Mouse (Mus musculus) forelimb bud, embryonic 11.5 days (tissue): ENCODE results near the gene Srrm3.
A peak's percentile ranks its signal among the peaks of the same experiment; 100 is the strongest.

ENCODE experiments used
- DNase-seq: peaks from one replicate; pipeline ENCODE4 v3.0.0-alpha.2; 2012; ENCODE audit warnings: low read depth, low spot score

Srrm3 gene

DNA sequence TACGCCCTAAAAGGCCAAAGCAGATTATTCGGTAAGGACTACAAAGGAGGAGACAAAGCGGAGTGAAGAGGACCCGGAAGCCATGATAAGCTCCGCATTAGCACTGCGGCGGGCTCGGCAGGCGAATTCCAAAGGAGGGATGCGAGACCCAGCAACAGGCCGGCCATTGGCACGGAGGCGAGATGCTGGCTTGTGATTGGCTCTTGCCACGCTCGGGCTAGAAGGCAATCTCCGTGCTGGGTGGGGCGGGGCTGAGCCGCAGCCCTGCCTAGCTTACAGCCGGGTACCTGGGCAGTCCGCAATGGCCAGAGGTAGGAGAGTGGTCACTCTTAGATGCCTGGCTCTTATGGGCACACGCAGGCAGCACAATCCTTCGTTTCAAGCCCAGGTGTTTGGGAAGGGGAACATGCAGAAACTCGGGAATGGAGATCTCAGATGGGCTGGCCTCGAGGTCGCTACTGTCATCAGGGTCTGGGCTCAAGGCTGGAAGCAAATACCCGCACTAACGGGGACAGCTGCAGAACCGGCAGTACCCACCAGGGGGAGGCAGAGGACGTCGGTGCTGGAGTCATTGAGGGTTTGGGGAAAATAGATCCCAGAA is 97.0 kb downstream of the Srrm3 start:
- peak; percentile 93 for DNase-seq

DNA sequence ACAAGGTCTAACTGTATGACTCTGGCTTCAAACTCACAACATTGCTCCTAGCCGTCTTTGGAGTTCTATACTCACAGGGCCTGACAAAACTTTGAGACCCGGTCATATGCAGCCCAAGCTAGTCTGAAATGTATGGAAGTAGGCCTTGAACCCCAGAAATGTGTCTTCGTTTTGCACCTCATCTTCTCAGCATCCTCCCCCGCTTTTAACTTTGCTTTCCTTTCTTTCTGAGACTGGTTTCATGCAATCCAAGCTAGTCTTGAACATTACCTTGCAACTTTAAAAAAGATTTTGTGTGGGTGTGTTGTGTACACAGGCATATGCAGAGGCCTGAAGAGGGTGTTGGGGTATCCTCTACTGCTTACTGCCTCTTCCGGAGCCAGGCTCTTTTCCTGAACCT is 97.6 kb downstream of the Srrm3 start:
- no peak for DNase-seq

DNA sequence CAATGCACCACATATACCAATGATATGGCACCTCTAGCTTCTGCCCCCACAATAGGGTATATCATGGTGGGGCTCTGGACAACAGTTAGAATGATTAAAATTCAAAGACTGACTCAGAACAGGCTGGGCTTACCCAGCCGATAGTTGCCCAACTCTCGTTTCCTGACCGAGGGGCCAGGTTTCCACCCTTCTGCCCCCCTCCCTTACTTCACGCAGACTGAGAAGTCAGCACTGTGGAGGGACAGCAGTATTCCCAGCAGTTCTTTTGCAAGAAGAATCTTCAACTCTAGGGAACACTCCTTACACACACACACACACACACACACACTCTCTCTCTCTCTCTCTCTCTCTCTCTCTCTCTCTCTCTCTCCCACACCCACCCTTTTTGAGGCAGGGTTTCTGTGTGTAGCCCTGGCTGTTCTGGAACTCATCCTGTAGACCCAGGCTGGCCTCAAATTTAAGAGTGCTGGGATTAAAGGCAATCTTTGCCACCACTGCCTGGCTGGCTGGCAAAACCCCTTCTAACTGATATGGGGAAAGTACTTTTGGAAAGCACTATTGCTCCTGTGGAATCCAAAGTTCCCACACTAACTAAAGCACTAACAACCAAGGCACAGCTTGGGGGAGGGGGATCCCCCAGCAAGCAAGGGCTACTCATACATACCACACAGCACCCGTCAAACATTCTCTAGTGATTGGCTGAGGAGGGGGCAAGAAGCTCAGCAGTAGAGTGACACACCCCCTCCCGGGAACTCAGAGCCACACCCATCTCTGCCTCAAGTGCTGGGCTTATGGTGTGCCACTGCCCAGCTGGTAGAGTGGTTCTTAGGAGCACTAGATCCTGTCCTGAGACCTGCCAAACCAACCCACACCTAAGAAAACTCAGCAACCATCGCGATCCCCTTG is 98.9 kb downstream of the Srrm3 start:
- DNase-seq: no peak

DNA sequence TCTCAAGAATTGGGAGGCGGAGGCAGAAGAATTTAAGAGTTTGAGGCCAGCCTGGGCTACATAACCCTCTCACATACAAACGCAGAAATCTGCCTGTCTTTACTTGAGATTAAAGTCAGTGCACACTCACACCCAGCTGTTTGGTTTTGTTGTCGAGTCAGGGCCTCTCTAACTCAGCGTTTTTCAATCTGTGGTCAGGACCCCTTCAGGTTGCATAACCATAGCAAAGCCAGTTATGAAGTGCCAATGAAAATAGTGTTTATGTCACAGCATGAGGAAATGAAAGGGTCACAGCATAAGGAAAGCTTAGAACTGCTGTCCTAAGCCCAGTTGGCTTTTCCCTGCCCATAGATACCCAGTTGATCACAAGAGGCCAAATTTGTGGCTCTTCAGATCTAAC is 100.2 kb downstream of the Srrm3 start:
- no peak for DNase-seq

DNA sequence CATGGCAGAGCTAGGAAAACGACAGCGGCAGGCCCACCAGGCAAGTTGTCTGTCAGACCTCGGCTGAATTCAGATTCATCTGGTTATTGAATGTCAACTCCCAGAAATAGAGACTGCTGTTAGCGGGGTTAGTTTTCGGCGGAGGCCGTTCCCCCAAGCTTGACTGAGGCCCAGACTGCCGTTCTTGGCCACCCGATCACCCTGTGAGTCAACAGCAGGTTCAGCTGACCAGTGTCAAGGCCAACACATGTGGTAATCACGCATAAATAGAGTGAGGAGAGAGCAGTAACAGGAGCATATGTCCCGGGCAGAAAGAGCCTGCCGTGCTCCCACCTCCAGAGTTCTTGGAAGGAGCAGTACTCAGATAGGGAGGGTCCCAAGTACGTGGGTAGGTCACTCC is 100.6 kb downstream of the Srrm3 start:
- no peak for DNase-seq

DNA sequence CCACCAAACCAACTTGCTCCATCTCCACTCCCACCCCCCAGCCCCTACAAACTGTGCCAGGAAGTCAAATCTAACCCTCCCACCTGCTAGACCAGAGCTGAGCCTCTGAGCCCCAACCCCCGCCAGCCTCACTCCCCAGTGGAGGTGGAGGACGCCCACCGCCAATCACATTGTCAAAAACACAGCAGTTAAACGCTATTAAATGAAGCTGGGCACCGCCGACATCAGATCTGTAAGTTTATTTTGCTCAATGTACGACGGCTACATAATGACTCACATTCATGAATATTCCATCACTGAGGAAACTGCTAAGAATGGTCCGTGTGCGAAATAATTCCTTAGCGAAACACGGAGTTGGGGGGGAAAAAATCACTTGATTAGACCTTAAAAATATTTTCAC is 101.5 kb downstream of the Srrm3 start:
- no peak for DNase-seq

DNA sequence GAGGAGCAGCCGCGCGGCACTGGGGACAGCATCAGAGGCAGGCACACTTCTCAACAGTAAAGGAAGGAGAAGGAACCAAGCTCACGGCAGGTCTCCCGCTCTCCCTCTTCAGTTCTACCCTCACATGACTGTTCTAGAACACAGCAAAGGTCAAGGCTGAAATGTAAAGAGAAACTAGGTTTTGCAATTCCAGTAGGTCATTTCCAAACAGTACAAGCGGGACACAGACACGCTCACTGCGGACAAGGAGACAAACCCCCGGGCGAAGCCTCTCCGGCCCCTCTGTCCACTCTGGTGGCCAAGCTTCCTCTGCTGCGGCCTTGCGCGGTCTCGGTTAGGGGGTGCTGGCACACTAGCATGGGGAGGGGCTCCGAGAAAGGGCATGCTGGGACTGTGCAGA is 102.3 kb downstream of the Srrm3 start:
- no peak for DNase-seq

DNA sequence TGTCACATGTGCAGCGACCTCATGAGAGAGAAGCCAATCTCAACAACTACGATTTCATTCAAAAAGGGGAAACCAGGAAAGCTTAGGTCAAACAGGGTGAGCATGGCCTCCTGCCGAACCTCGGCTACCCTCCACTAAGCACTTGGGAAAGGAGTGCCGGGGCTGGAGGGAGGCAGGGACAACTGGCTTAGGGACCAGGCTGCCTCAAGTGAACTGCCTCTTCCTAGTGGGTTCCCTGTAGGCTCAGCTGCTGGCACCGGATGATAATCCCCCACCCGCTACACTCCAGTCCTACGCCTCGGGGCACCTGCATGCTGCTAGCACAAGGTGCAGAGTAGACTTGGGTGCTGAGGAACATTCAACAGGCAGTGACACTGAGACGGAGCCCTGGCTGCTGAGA is 103.0 kb downstream of the Srrm3 start:
- DNase-seq: no peak

DNA sequence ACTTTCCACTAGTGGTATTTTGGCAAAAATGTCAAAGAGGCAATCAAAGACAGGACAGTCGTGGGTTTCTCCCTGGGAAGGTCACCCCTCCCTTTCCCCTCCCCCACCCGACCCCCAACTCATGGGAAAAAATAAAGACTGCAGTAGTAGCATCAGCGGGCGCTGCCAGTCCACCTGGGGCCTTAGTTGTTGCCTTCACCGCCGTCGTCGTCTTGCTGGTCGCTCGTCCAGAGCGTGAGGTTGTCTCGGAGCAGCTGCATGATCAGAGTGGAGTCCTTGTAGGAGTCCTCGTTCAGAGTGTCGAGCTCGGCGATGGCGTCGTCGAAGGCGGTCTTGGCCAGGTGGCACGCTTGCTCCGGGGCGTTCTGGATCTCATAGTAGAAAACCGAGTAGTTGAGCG is 104.1 kb downstream of the Srrm3 start:
- no peak for DNase-seq

DNA sequence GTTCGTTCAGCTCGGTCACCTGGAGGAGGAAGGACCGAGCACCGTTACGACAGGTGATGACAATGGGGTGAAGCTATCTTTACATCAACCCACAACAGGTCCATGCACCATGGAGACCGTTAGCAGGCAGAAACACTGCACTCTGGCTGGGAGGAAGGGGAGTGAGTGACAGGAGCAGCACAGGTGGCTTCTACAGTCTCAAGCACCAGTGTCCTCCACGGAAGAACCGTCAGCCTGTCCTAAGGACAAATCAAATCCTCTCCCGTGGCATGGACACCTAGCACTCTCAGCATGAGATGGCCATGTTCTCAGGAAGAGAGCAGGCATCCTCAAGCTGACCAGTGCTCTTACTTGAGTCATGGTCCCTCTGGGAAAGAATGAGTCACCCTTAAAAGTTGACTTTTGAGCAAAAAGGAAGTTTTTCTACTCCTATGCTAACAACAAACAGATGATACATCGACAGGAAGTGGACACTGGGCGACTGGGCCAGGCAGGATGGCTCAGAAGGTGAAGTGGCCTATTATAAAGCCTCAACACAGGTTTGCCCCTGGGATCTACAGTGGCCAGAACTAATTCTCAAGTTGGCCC is 105.0 kb downstream of the Srrm3 start:
- no peak for DNase-seq

DNA sequence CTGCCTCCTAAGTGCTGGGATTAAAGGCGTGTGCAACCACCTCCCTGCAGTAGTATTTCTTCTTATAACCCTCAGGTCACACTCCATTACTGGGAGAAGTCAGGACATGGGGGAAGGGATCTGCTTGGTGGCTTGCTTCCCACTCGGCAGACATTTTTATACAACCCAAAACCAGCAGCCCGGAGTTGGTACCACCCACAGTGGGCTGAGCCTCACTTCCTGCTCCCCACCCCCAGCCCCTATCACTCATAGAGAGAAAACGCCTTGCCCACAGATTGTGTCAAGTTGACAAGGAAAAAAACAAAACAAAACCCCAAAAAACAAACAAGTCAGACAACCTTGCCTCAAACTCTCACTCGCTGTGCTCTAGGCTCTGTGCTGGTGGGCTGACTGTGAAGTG is 106.5 kb downstream of the Srrm3 start:
- no peak for DNase-seq

DNA sequence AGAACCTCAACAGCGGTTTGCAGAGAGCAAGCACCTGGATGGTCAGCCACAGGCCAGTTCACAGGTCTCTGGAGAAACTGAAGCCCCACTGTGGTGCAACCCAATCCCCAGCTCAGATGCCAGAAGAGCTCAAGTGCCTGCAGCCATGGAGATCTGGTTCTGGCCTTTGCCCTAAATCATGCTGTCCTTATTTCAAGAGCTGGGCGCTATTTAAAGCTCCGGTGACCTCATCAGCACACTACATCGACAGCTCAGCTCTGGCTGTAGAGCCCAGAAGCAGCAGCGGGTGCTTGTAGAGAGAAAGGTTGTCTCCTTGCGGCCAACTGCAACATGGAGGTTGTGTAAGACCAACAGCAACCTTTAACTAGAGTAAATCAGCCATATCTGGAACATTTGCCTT is 107.5 kb downstream of the Srrm3 start:
- DNase-seq: no peak

DNA sequence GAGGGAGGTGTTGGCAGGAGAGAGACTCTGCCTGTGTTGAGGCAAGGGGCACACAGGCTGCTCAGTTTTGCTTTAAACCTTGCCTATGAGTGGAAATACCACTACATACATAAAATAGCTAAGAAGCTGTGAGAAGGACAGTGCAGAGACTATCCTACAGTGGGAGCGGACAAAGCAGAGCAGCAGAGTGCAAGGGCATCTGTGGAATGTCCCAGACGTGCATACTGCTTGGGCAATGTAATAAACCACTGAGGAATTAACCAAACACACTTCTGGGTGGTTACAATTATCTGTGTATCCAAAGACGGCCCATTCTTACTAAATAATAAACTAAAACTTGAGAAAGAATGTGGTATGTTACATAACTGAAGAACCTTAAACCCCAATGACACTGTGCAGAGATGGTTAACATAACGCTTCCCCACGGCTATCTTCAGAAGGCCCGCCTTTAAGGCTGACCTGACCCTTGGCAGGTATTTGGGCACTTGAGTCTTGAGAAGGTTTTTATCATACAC is 109.4 kb downstream of the Srrm3 start:
- DNase-seq: no peak

DNA sequence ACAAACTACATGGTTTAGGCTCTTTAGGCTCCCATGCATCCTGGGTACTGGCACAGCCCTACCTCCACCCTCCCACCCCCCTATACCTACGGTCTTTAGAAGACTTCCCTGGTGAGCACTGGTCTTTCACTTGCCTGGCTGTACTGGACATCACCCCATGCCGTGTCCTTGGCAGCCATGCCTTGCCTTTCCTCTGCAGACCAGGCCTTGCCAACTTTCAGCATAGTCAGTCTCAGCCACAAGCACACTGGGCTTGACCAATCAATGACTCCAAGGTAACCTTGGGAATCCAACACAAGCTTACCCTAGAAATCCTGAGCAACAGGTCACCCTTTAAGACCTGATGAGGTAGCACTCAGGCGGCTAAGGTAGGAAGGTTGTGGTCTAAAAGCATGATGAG is 109.9 kb downstream of the Srrm3 start:
- no peak for DNase-seq

DNA sequence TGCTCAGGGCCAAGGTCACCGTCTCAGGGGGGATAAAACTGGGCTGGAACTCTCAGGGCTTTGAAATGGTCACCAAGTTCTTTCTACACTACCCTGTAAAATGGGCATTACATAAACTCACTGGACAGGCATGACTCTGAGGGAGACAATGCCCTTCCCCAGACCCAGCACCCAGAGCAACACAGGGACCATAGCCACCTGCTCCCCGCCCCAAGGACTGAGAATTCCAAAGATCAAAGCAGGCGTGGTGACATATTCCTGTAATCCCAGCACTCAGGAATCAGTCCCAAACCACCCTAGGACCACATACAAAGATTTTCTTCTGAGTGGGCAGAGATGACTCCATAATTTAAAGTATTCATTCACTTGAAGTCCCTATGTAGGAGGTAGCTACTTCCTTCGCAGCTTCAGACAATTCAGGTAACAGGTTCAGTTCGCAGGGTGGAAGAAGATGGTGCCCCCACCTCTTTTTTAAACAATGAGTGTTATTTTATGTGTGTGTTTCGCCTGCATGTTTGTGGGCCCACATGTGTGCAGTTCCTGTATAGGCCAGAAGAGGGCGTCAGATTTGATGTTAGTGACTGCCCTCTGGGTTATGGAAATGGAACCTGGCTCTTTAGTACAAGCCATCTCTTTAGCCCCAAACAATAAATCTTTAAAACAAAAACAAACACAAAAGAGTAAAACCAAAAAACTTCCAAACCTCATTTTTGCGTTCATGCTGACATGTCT is 110.8 kb downstream of the Srrm3 start:
- no peak for DNase-seq

DNA sequence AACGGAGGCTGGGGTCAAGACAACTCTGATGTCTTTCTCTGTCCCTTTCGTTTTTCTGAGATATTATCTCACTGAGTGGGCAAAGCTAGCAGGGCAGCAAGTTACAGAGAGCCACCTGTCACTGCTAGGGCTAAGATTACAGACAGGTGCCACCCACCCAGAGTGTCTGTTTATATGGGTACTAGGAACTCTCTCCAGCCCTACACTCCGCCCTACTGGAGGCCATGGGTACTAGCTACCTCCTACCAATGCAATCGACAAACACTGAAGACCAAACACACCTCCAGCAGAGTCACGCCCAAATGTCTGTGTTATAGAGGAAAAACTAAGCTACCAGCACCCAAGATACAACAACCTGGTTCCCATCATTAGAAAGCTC is 111.4 kb downstream of the Srrm3 start:
- no peak for DNase-seq

DNA sequence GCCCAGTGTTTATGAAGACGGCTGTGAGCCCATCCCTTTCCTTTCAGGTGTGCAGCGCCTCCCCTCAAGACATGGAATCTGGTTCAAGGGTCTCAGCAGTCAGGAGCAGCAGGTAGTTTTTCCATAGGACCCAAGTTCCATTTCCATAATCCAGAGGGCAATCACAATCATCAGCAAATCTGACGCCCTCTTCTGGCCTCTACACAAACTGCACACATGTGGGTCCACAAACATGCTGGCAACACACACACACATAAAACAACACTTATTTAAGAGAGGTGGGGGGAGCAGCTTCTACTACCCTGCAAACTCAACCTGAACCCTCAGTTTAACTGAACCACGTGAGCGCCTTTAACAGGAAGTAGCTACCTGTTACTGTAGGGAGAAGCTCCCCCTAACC is 111.9 kb downstream of the Srrm3 start:
- DNase-seq: no peak

DNA sequence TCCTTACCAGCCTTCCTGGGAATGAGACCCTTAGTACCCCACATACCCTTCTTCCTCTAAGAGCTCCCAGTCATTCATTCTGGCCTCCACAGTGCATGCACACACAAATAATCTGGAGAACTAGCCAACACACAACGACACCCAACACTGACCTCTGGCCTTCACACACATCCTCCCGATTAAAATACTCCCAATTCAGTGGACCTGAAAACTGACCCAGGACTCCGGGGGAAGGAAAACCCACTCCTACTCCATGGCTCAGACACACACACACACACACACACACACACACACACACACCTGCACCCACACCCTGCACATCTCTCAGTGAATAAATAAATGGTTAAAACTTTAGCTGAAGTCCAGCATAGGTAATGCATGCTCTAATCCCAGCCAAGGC is 113.2 kb downstream of the Srrm3 start:
- no peak for DNase-seq

DNA sequence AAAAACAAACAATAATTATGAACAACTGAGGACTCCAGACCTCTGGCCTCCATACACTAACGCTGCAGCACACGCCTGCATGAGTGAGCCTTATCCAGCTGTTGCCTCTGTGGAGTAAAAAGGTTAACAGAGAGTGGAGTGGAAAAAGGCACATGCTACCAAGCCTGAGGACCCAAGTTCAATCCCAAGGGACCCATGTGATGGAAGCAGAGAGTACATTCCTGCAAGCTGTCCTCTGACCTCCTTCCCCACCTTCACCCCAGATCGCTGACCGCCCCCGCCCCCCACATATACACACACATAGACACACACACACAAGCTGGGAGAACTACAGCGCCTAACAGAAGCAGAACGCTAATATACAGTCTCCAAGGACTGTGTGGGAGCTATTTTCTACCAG is 117.2 kb downstream of the Srrm3 start:
- DNase-seq: no peak
